Mouse (Mus musculus) regulatory T cell (primary cell): Measurements from ENCODE around the gene Golga4.

Experiments used
- in situ Hi-C: fragments of 300-600 bp; cut with MboI, MseI; formaldehyde crosslinking; loops from one replicate; pipeline ENCODE4 v1.15.1; 2025; ENCODE audit warnings: high pct_unique_total_duplicates

Gene Golga4

DNA sequence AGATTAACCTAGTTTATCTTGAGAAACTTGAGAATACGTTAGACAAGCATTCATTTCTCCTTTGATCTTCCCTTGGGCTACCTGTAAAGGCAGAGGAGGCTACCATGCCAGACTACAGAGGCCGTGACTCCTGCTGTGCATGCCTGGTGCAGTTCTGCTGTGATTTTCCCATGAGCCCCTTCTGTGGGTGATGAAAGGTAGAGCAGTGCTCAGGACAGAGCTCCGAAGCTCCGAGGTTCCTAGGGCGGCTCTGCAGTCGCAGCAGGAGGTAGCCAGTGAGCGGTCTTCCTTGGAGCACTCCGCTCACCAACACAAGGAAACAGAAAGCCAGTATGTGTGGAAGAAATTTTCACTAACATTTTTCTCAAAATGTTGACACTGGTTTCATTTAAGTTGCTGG is 15.6 kb downstream of the Golga4 start:
- in situ Hi-C loops, result no loop called here

- in situ Hi-C loops, result no loop called here
These were observed 17.7 kb downstream of the Golga4 start for GRCm38 (mm10) chr9:118523738-118524137.

GRCm38 (mm10) chr9:118527056-118527455 is 21.0 kb downstream of the Golga4 start:
- in situ Hi-C loops, result no loop called here

DNA sequence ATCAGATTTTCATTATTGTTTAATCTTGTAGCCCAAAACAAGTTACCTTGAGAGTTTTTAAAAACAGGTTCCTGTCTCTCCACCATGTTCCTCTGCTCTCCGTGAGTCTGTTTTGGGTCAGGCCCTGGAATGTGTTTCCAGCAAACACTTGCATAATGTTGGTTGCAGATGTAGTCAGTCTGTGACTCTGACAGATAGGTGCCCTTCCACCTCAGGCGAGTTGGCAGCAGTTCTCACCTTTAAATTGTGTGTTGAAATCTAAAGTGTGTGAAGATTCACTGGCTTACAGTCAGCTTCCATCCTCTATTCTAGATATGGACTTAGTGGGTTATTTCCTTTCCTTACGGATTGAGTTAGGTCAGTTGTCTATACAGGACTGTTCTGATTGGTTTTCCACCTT is 23.7 kb downstream of the Golga4 start:
- in situ Hi-C loops, result no loop called here

GRCm38 (mm10) chr9:118530679-118531078 is 24.6 kb downstream of the Golga4 start:
- in situ Hi-C loops, result no loop called here

GRCm38 (mm10) chr9:118532516-118533205 is 26.6 kb downstream of the Golga4 start:
- in situ Hi-C loops, result no loop called here

DNA sequence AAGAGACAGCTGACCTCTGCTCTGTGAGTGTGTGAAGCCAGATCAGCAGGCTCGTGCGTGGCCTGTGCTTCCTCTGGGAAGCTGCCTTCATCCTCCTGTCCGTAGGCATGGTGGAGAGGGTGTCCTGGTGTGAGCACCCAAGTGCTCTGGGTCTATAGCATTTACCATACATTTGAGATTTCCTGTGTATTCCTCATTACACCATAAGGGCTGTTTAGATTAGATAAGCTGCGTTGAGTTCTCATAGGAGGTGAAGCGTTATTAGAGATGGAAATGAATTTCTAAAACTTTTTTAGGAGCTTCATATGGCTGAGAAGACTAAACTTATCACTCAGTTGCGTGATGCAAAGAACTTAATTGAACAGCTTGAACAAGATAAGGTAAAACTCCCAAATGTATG is 30.9 kb downstream of the Golga4 start:
- in situ Hi-C loops, result no loop called here

DNA sequence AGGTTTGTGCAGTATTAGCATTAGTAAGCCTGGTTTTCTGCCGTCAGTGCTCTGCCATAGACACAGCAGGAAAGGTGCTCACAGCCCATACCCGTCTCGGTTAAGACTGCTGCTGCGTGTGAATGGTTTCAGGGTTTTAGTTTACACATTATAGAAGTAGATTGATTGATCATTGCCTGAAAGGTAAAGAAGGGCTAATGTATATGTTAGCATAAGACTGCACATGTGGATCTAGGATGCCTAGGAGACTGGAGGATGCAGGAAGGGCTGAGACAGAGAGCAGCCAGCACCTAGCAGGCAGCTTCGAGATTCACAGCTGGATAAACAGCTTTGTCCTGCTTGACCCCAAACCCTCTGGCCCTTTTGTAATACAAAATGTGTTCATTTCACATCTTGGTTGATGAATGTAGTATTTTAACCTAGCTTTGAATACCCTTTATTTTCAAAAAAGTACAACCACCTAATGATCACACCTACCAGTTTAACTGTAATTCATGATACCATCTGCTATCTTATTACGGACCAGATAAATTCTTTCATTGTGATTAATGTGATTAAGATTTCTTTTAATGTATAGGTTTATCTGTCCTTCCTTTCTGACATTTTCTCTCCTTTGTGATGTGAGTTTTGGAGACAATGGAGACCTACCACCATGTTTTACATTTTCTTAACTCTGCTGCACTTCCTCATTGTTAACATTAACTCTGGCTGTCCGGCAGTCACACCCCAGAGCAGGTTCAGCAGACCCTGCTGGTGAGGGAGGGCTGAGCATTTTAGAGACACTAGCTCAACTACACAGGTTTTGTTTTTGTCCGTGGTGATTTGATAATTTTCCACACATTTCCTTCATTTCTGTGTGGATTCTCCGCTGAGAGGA is 31.6 kb downstream of the Golga4 start:
- in situ Hi-C loops, result no loop called here

GRCm38 (mm10) chr9:118541851-118542250 is 35.8 kb downstream of the Golga4 start:
- in situ Hi-C loops, result no loop called here

DNA sequence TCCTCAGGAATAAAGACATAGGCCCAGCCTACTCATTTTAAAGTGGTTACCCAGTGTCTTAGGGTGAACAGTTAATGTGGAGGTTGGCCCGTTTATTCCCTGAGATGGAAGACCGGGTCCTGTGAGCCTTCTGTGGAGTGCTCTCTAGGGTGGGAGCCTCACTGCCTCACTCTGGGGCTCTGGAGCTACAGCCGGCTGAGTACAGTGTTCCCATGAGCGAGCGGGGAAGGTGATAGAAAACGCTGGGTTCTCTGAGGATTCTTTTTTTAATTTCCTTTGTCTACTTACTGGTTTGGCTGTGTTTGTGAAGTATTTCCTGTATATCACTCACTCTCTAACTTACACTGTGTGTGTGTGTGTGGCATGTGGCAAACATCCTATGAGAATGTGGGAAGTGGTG is 39.1 kb downstream of the Golga4 start:
- in situ Hi-C loops, result no loop called here

GRCm38 (mm10) chr9:118548651-118549050 is 42.6 kb downstream of the Golga4 start:
- in situ Hi-C loops, result no loop called here

DNA sequence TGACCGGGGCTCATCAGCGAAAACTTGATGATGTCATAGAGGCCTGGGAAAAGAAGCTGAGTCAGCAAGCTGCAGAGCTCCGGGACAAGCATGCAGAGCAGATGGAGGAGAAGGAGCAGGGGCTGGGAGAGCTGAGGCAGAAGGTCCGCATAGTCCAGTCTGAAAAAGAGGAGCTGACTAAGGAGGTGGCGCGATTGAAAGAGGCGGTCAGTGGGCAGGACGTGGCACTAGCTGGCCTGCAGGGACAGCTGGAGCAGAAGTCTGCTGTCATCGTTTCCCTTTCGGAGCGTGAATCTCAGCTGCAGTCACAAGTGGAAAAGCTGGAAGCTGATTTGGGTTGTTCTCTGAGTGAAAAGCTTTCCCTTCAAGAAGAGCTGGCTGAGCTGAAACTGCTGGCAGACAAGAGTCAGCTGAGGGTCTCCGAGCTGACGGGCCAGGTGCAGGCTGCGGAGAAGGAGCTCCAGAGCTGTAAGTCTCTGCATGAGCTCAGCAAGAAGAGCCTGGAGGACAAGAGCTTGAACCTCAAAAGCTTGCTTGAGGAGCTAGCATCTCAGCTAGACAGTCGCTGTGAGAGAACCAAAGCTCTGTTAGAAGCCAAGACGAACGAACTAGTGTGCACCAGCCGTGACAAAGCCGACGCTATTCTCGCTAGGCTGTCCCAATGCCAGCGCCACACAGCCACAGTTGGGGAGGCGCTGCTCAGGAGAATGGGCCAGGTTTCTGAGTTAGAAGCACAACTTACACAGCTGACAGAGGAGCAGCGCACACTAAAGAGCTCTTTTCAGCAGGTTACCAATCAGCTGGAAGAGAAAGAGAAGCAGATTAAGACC is 51.1 kb downstream of the Golga4 start:
- in situ Hi-C loops, result no loop called here

- in situ Hi-C loops, result no loop called here
These were observed 57.3 kb downstream of the Golga4 start for GRCm38 (mm10) chr9:118563356-118563755.

DNA sequence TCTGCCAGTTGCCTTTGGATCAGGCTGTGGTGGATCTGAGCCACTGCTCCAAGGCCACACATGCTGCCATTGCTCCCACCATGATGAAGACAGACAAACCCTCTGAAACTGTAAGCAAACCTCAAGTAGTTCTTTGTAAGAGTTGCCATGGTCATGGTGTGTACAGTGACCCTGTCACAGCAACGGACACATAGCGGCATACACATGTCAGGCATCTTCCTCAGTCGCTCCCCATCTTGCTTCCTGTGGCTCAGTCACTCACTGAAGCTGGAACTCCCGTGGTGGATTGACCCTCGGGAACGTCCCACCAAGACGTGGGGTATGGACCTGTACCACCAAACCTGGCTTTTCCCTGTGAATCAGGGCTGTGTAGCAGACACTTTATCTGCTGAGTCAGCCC is 57.8 kb downstream of the Golga4 start:
- in situ Hi-C loops, result no loop called here

GRCm38 (mm10) chr9:118564696-118565095 is 58.6 kb downstream of the Golga4 start:
- in situ Hi-C loops, result no loop called here

DNA sequence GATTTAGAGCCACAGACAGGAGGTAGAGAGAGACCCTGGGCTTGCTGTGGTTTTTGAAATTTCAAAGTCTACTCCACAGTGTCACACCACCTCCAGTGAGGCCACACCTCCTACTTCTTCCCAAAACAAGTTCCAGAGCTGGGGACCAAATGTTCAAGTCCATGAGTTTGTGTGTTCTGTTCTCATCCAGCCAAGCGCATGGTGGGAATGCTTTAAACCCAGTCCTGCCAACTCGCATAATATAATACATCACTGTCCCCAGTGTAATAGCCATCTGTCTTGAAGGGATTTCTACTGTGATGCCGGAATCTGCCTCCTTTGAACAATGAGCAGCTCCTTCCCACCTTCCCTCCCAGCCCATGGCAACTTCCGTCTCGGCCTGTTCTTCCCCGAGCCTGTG is 63.3 kb downstream of the Golga4 start:
- in situ Hi-C loops, result no loop called here

GRCm38 (mm10) chr9:118570865-118571264 is 64.8 kb downstream of the Golga4 start:
- in situ Hi-C loops, result no loop called here

- in situ Hi-C loops, result no loop called here
These were observed 65.6 kb downstream of the Golga4 start for GRCm38 (mm10) chr9:118571701-118572100.

GRCm38 (mm10) chr9:118574911-118575310 is 68.8 kb downstream of the Golga4 start:
- in situ Hi-C loops, result no loop called here

- in situ Hi-C loops, result no loop called here
These were observed 74.3 kb downstream of the Golga4 start for GRCm38 (mm10) chr9:118580371-118580770.

DNA sequence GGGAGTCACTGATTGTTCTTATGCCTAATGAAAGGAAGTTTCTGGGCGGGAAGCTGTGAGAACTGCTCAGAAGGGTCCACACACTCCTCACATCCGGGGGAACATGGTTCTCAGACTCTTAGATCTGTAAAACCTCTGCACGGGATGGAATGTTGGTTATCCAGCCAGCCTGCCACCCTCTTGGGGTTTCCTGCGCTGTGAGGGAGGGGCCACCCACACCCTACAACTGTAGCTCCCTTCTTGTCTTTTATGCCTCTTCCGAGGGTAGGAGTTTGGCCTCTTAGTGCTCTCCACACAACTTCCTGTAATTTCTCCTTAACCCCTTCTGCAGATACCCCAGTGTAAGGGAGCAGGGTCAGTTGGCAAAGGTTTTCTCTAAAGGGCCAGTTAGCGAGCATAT is 76.7 kb downstream of the Golga4 start:
- in situ Hi-C loops, result no loop called here

DNA sequence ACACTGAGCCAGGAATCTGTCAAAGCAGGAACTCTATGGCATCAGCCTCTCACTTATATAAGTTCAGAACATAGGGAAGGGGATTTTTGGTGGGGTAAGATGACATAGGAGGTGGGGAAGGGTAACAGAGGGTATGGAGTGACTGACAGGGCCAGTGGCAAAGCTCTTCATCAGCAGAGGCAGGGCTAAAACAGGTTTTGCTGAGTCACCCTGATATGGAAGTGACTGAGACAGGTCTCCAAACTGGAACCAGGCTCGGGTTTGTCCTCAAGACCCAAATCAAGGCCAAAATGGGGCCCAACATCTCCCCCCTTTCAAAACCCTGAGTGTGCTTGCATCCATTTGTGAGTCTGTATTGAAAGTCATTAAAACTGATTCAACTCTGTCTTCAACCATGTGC is 78.8 kb downstream of the Golga4 start:
- in situ Hi-C loops, result no loop called here
